Mouse (Mus musculus): ENCODE measurements around the gene Oprm1. TPM values are rescaled to one million over a fixed set of nuclear protein-coding genes. Genes with fewer than 3 reads are reported as not detected.

Gene Oprm1
- total RNA-seq, 2 experiments from 2014 or later = not detected

DNA sequence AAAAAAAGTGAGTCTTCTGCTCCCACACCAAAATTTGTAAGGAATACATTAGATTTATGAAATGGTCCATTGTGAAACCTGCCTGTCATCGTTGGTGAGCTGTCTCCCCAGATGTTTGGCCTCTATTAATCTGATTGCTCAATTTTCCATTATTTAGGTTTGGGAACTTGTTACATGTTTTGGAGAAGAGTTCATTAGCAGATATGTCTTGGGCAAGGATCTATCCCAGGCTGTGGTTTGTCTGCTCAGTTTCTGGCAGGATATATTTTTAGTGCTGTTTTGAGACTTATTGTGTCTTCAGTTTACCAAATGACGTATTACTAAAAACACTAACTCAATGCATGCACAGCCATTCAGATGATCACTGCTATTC lies 289.6 kb downstream of the Oprm1 start:
- no peak for DNase-seq

GRCm38 (mm10) chr10:7049901-7050300 lies 291.6 kb downstream of the Oprm1 start:
- no peak for DNase-seq

- no peak for DNase-seq
Observed at GRCm38 (mm10) chr10:7052315-7053017, 294.2 kb downstream of the Oprm1 start, which contains the start of gene Ipcef1. Ipcef1 (minus strand) TSS chr10:7052478.

DNA sequence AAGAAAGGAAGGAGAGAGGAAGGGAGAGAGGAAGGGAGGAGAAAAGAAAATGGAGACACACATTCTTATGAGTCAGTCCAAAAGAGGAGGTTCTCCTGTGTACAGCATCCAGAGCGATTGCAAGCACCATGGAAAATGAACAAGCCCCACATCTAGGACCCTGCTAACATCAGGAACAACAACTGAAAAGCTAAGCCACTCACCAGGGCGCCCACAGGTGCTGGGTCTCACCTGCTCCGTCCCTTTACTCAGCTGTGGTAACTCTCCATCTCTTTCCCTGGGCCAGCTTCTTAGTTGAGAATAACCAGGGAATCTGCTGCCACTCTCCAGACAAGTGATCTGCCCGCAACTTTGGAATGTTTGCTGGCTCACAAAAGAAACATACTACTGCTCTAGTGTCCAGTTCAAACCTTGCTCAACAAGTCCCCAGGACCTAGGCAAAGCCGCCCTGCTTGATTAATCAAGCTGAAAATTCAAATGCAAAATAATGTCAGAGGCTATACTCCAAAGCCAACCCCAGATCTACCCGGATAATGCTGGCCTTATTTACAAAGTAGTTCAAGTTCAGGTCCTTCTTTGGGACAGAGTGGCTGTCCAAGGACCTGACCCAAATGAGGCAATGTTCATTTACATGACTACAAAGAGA lies 296.4 kb downstream of the Oprm1 start:
- no peak for DNase-seq

- DNase-seq = no peak
Observed at GRCm38 (mm10) chr10:7057546-7057945, 299.2 kb downstream of the Oprm1 start.

DNA sequence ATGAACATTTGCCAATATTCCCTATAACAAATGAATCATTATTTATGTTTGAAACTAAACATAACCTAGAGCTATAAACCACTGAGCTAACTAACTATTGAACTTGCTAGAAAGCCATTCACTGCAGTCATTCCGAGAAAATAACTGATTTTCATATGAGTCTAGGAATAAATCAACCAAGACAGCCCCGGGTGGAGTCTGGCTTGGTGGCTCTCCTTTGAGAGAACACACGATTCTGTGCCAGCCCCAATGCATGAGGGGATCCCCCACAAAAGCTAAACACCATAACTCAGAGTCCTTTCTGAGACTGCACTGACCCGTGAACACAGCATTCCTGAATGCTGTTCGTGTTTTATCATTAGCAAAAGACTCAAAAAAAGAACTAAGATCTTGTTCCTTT lies 302.0 kb downstream of the Oprm1 start:
- DNase-seq = no peak

- DNase-seq = no peak
Observed at GRCm38 (mm10) chr10:7062993-7063392, 304.7 kb downstream of the Oprm1 start.

- no peak for DNase-seq
Observed at GRCm38 (mm10) chr10:7063752-7064457, 305.6 kb downstream of the Oprm1 start.

- DNase-seq = peak; percentile 23
Observed at GRCm38 (mm10) chr10:7068608-7069007, 310.3 kb downstream of the Oprm1 start.

DNA sequence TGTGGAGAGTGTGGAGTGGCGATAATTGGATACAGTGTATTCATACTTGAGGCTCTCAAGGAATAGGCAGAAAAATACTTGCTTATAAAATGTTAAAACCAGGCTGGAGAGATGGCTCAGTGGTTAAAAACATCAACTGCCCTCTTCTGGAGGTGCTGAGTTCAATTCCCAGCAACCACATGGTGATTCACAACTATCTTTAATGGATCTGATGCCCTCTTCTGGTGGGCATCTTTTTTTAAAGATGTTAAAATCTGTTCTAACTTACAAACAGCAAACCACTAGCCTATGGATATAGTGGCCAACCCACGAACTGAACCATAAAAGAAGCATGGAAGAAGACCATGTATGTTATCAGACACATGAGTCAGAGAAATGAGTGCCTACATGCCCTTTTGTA lies 310.8 kb downstream of the Oprm1 start:
- no peak for DNase-seq

DNA sequence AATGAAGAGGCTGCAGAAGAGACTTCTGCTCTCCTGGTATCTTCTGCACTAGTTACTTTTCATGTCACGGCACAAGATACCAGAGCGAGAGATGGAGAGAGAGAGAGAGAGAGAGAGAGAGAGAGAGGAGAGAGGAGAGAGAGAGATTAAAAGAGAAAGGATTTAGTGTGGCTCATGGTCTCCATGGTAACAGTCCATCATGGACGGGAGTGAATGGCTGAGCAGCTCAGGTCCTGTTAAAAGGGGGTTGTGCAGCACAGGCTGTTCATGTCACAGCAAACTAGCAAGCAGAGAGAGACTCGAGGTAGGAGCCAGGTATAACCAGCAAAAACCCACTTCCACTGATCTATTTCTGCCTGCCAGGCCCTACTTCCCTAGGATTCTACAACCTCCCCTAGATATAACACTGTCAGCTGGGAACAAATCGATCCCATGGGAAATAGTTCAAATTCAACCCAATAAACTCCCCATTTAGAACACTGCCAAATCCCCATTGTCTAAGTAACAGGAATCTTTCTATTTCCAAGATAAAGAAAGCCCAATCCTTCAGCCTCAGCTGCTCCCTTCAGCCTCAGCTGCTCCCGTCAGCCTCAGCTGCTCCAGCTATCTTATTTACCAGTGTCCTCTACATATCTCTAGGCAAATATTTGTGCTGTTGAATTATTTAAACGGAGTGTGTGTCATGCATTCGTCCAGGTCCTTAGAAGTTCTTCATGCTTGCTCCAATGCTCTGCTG lies 312.0 kb downstream of the Oprm1 start:
- no peak for DNase-seq

DNA sequence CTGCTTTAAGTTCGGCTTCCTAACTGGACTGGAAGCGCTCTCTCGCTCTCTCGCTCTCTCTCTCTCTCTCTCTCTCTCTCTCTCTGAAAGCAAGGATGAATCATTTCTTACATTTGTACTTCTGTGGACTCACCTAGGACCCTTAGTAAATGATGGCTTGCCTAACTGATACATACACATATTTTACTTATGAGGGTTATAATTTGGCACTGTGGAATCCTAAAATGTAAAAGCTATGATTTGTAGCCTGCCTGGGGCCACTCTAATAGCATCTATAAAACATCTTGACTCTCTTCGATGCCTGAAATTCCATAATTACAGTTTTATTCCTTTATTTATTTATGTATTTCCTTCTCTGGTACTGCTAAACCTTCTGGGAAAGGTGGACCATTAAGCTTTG lies 312.6 kb downstream of the Oprm1 start:
- DNase-seq = no peak

- no peak for DNase-seq
Observed at GRCm38 (mm10) chr10:7074231-7074630, 315.9 kb downstream of the Oprm1 start.

DNA sequence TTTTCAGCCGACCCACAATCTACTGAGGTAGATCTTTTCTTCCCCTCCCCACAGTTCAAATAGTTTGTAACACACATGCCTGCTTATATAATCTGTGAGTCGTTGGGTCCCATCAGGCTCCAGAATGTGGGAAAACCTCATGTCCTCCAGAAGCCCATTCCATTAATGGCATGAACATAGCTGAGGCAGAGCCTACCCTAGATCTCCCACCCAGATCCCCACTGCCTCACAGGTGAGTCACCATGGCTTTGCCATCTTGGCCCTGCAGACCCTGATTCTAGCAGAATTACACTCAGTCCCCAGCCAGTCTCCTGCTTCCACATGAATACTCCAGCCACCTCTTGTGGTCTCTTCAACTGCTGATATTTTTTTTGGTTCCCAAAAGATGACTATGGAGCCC lies 317.4 kb downstream of the Oprm1 start:
- DNase-seq = no peak

- DNase-seq = peak; percentile 84
Observed at GRCm38 (mm10) chr10:7076201-7076600, 317.9 kb downstream of the Oprm1 start.

DNA sequence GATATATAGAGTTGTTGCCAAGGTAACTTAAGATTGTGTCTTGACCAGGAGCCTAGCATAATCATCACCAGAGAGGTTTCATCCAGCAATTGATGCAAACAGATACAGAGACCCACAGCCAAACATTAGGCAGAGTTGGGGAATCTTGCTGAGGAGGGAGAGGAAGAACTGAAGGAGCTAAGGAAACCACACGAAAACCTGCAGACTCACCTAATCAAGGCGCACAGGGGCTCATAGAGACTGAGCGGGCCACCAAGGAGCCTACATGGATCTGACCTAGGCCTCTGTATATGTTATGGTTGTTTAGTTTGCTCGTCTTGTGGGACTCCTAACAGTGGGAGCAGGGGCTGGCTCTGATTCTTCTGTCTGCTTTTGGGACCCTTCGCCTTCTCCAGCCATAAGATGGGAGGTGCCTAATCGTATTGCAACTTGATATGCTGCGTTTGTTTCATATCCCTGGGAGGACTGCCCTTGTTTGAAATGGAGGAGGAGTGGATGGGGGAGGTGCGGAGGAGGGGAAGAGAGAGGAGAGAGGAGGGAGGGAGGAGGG lies 318.4 kb downstream of the Oprm1 start:
- DNase-seq = no peak

- DNase-seq = no peak
Observed at GRCm38 (mm10) chr10:7077389-7077808, 319.1 kb downstream of the Oprm1 start.

GRCm38 (mm10) chr10:7077971-7078370 lies 319.7 kb downstream of the Oprm1 start:
- DNase-seq = no peak

All from heart, postnatal 4 days (tissue).